Mouse (Mus musculus) limb, embryonic 12.5 days (tissue): Measurements from ENCODE around the gene H1foo. TPM values are rescaled to one million over a fixed set of nuclear protein-coding genes. Genes with fewer than 3 reads are reported as not detected.

Experiments used
- ATAC-seq: fragments of 200-750 bp; cut with Nextera tagmentation; 2 replicates; pipeline ENCODE4 v1.8.0; 2017; ENCODE audit warnings: low read depth, moderate TSS enrichment; ENCODE audit not compliant: insufficient number of reproducible peaks, insufficient read depth, low FRiP score, low TSS enrichment
- H3K27ac ChIP-seq: fragments of 300-500 bp; sonication (generic); 2 replicates; pipeline ENCODE4 v1.5.1; 2016; ENCODE audit warnings: mild to moderate bottlenecking, moderate library complexity
- H3K27me3 ChIP-seq: fragments of 300-500 bp; sonication (generic); 2 replicates; pipeline ENCODE4 v1.6.1; 2016; ENCODE audit warnings: mild to moderate bottlenecking, moderate library complexity
- H3K36me3 ChIP-seq: fragments of 300-500 bp; sonication (generic); 2 replicates; pipeline ENCODE4 v1.6.1; 2016; ENCODE audit warnings: mild to moderate bottlenecking, moderate library complexity
- H3K4me1 ChIP-seq: fragments of 300-500 bp; sonication (generic); replicated peaks from 2 replicates; pipeline ENCODE4 v1.6.1; 2016
- H3K4me2 ChIP-seq: fragments of 300-500 bp; sonication (generic); 2 replicates; pipeline ENCODE4 v1.6.1; 2016; ENCODE audit warnings: mild to moderate bottlenecking, moderate library complexity
- H3K4me3 ChIP-seq: fragments of 300-500 bp; sonication (generic); replicated peaks from 2 replicates; pipeline ENCODE4 v1.5.1; 2016; ENCODE audit warnings: mild to moderate bottlenecking
- H3K9ac ChIP-seq: fragments of 300-500 bp; sonication (generic); replicated peaks from 2 replicates; pipeline ENCODE4 v1.6.1; 2016; ENCODE audit warnings: mild to moderate bottlenecking, moderate library complexity
- H3K9me3 ChIP-seq: fragments of 300-500 bp; sonication (generic); 2 replicates; pipeline ENCODE4 v1.6.1; 2016; ENCODE audit warnings: mild to moderate bottlenecking, moderate library complexity
- WGBS: fragments of 180-500 bp; shearing (Covaris S2); methylation state at CpG from one replicate; pipeline ENCODE4 v1.1.7; 2016; 5-methylcytosine and 5-hydroxymethylcytosine counted together
- polyA plus RNA-seq: library from polyadenylated mRNA; unstranded; fragments of >200 nt; fragmentation: Nextera tagmentation; extraction: Ambion mirVana; gene quantifications from 2 replicates; pipeline ENCODE4 v1.2.1, GENCODE M21; 2016

The H1foo gene
- polyA plus RNA-seq, 1 experiment from 2014 or later = not detected

GRCm38 (mm10) chr6:115987096-115987747, 42.5 kb downstream of the H1foo start:
- Histone ChIP-seq H3K36me3 (no peaks in the 10 kb centered on the region), H3K27ac (peak overlapping the region; percentile 64), H3K4me3 (0 out of 2 replicates have a peak overlapping the region, but pooled peaks have one; percentile 0), H3K4me2 (peak overlapping the region; percentile 32), H3K9ac (peak overlapping the region; percentile 40; the same call in 1 of the 2 replicates), H3K9me3 (no peaks in the 10 kb centered on the region), H3K27me3 (peaks cover 32% of the 10 kb centered on the region), H3K4me1 (peaks cover 59% of the 10 kb centered on the region)
- no peak for ATAC-seq
- WGBS = 41% methylated on average over 9 of the region's 9 CpGs

- Histone ChIP-seq H3K27me3 (peaks cover 50% of the 10 kb centered on the region), H3K4me3 (no peak overlapping the region), H3K9ac (0 out of 2 replicates have a peak overlapping the region, but pooled peaks have one; percentile 31), H3K9me3 (no peaks in the 10 kb centered on the region), H3K27ac (no peak overlapping the region), H3K4me1 (peaks cover 63% of the 10 kb centered on the region), H3K36me3 (no peaks in the 10 kb centered on the region), H3K4me2 (peak overlapping the region; percentile 31)
- no peak for ATAC-seq
- WGBS = 77% methylated on average over 5 of the region's 5 CpGs
These were observed 44.3 kb downstream of the H1foo start for GRCm38 (mm10) chr6:115989032-115989431.

GRCm38 (mm10) chr6:115989607-115990006, 44.9 kb downstream of the H1foo start:
- peaks cover 63% of the 10 kb centered on the region for H3K4me1 ChIP-seq
- 0 out of 2 replicates have a peak overlapping the region, but pooled peaks have one; percentile 31 for H3K9ac ChIP-seq
- peak overlapping the region; percentile 31 for H3K4me2 ChIP-seq
- H3K27me3 ChIP-seq = peaks cover 55% of the 10 kb centered on the region
- no peaks in the 10 kb centered on the region for H3K36me3 ChIP-seq
- no peak for ATAC-seq
- H3K27ac ChIP-seq = no peak overlapping the region
- H3K9me3 ChIP-seq = no peaks in the 10 kb centered on the region
- H3K4me3 ChIP-seq = no peak overlapping the region
- WGBS = 73% methylated on average over 4 of the region's 4 CpGs

- Histone ChIP-seq H3K4me1 (peaks cover 58% of the 10 kb centered on the region), H3K9me3 (no peaks in the 10 kb centered on the region), H3K4me3 (no peak overlapping the region), H3K27me3 (peaks cover 55% of the 10 kb centered on the region), H3K4me2 (peak overlapping the region; percentile 37; the same call in 1 of the 2 replicates), H3K36me3 (no peaks in the 10 kb centered on the region), H3K9ac (no peak overlapping the region), H3K27ac (no peak overlapping the region)
- ATAC-seq = no peak
- 87% methylated on average over 3 of the region's 3 CpGs for WGBS
These were observed 45.3 kb downstream of the H1foo start for GRCm38 (mm10) chr6:115990056-115990455.

GRCm38 (mm10) chr6:115990479-115990878, 45.7 kb downstream of the H1foo start:
- Histone ChIP-seq H3K27me3 (peaks cover 57% of the 10 kb centered on the region), H3K9me3 (no peaks in the 10 kb centered on the region), H3K4me3 (peak overlapping the region; percentile 59), H3K9ac (no peak overlapping the region), H3K27ac (no peak overlapping the region), H3K36me3 (no peaks in the 10 kb centered on the region), H3K4me2 (peak overlapping the region; percentile 37), H3K4me1 (peaks cover 54% of the 10 kb centered on the region)
- WGBS = 81% methylated on average over 9 of the region's 9 CpGs
- ATAC-seq = no peak

- WGBS = 27% methylated on average over 13 of the region's 13 CpGs
- peaks cover 64% of the 10 kb centered on the region for H3K27me3 ChIP-seq
- peaks cover 49% of the 10 kb centered on the region for H3K4me1 ChIP-seq
- H3K36me3 ChIP-seq = no peaks in the 10 kb centered on the region
- H3K4me2 ChIP-seq = peak overlapping the region; percentile 37
- no peak overlapping the region for H3K27ac ChIP-seq
- H3K4me3 ChIP-seq = peak overlapping the region; percentile 59
- ATAC-seq = no peak
- H3K9ac ChIP-seq = peak overlapping the region; percentile 40
- H3K9me3 ChIP-seq = no peaks in the 10 kb centered on the region
These were observed 46.6 kb downstream of the H1foo start for GRCm38 (mm10) chr6:115991108-115991880.

GRCm38 (mm10) chr6:115991881-115992620, 47.3 kb downstream of the H1foo start:
- Histone ChIP-seq H3K9me3 (no peaks in the 10 kb centered on the region), H3K4me2 (peak overlapping the region; percentile 37), H3K4me1 (peaks cover 43% of the 10 kb centered on the region), H3K9ac (peak overlapping the region; percentile 40; the same call in 1 of the 2 replicates), H3K4me3 (peak overlapping the region; percentile 59), H3K27me3 (peaks cover 65% of the 10 kb centered on the region), H3K27ac (no peak overlapping the region), H3K36me3 (no peaks in the 10 kb centered on the region)
- 30% methylated on average over 10 of the region's 10 CpGs for WGBS
- ATAC-seq = no peak

GRCm38 (mm10) chr6:115992981-115993380, 48.2 kb downstream of the H1foo start:
- 41% methylated on average over 6 of the region's 6 CpGs for WGBS
- Histone ChIP-seq H3K9me3 (no peaks in the 10 kb centered on the region), H3K4me1 (peaks cover 42% of the 10 kb centered on the region), H3K27me3 (peaks cover 65% of the 10 kb centered on the region), H3K9ac (0 out of 2 replicates have a peak overlapping the region, but pooled peaks have one; percentile 58), H3K4me3 (peak overlapping the region; percentile 59), H3K36me3 (no peaks in the 10 kb centered on the region), H3K27ac (no peak overlapping the region), H3K4me2 (peak overlapping the region; percentile 81)
- ATAC-seq = no peak

- H3K27me3 ChIP-seq = peaks cover 65% of the 10 kb centered on the region
- peak overlapping the region; percentile 19; the same call in 1 of the 2 replicates for H3K27ac ChIP-seq
- H3K4me2 ChIP-seq = peak overlapping the region; percentile 81
- no peaks in the 10 kb centered on the region for H3K36me3 ChIP-seq
- peaks cover 46% of the 10 kb centered on the region for H3K4me1 ChIP-seq
- H3K9me3 ChIP-seq = no peaks in the 10 kb centered on the region
- peak overlapping the region; percentile 59 for H3K4me3 ChIP-seq
- WGBS = 3% methylated on average over 86 of the region's 86 CpGs
- ATAC-seq = no peak
- H3K9ac ChIP-seq = peak overlapping the region; percentile 58
These were observed 48.9 kb downstream of the H1foo start for GRCm38 (mm10) chr6:115993463-115994145.

GRCm38 (mm10) chr6:115994146-115994876, 49.6 kb downstream of the H1foo start:
- 1% methylated on average over 84 of the region's 93 CpGs for WGBS
- H3K9me3 ChIP-seq = no peaks in the 10 kb centered on the region
- peak overlapping the region; percentile 81 for H3K4me2 ChIP-seq
- no peaks in the 10 kb centered on the region for H3K36me3 ChIP-seq
- H3K4me1 ChIP-seq = peaks cover 46% of the 10 kb centered on the region
- 0 out of 2 replicates have a peak overlapping the region, but pooled peaks have one; percentile 19 for H3K27ac ChIP-seq
- peak overlapping the region; percentile 58 for H3K9ac ChIP-seq
- ATAC-seq = no peak
- peak overlapping the region; percentile 59 for H3K4me3 ChIP-seq
- H3K27me3 ChIP-seq = peaks cover 62% of the 10 kb centered on the region
